Mouse (Mus musculus) kidney, embryonic 14.5 days (tissue): ENCODE measurements around the gene Uox. TPM values are rescaled to one million over a fixed set of nuclear protein-coding genes. Genes with fewer than 3 reads are reported as not detected.

ENCODE experiments used
- ATAC-seq: fragments of 200-750 bp; cut with Nextera tagmentation; 2 replicates; pipeline ENCODE4 v1.8.0; 2017; ENCODE audit warnings: moderate number of reproducible peaks, mild to moderate bottlenecking, moderate TSS enrichment, moderate library complexity; ENCODE audit not compliant: low FRiP score, low TSS enrichment
- H3K27ac ChIP-seq: fragments of 300-500 bp; sonication (generic); 2 replicates; pipeline ENCODE4 v1.5.1; 2014; ENCODE audit warnings: low read depth, mild to moderate bottlenecking, low read length, moderate library complexity, mixed read lengths
- H3K27me3 ChIP-seq: fragments of 300-500 bp; sonication (generic); 2 replicates; pipeline ENCODE4 v1.6.1; 2014; ENCODE audit warnings: mild to moderate bottlenecking, low read length; ENCODE audit not compliant: control insufficient read depth, insufficient read depth
- H3K36me3 ChIP-seq: fragments of 300-500 bp; sonication (generic); 2 replicates; pipeline ENCODE4 v1.6.1; 2014; ENCODE audit warnings: low read length, mixed read lengths; ENCODE audit not compliant: control insufficient read depth, insufficient read depth
- H3K4me1 ChIP-seq: fragments of 300-500 bp; sonication (generic); 2 replicates; pipeline ENCODE4 v1.6.1; 2014; ENCODE audit warnings: low read length, mixed read lengths; ENCODE audit not compliant: control insufficient read depth, insufficient read depth
- H3K4me2 ChIP-seq: fragments of 300-500 bp; sonication (generic); replicated peaks from 2 replicates; pipeline ENCODE4 v1.6.1; 2014; ENCODE audit warnings: low read depth, mild to moderate bottlenecking, low read length
- H3K4me3 ChIP-seq: fragments of 300-500 bp; sonication (generic); 2 replicates; pipeline ENCODE4 v1.5.1; 2014; ENCODE audit warnings: mild to moderate bottlenecking, low read length
- H3K9ac ChIP-seq: fragments of 300-500 bp; sonication (generic); 2 replicates; pipeline ENCODE4 v1.6.1; 2014; ENCODE audit warnings: low read depth, mild to moderate bottlenecking, low read length, moderate library complexity
- H3K9me3 ChIP-seq: fragments of 300-500 bp; sonication (generic); 2 replicates; pipeline ENCODE4 v1.6.1; 2016; ENCODE audit warnings: low read length; ENCODE audit not compliant: control insufficient read depth
- WGBS: fragments of 180-500 bp; shearing (Covaris S2); extraction: QIAGEN DNeasy Blood & Tissue Kit; methylation state at CpG from one replicate; pipeline ENCODE4 v1.1.7; 2014; 5-methylcytosine and 5-hydroxymethylcytosine counted together
- polyA plus RNA-seq: library from polyadenylated mRNA; unstranded; fragments of >200 nt; fragmentation: Nextera tagmentation; extraction: Ambion mirVana; gene quantifications from 2 replicates; pipeline ENCODE4 v1.2.1, GENCODE M21; 2014

Uox gene
- polyA plus RNA-seq, 1 experiment from 2014 or later: not detected

DNA sequence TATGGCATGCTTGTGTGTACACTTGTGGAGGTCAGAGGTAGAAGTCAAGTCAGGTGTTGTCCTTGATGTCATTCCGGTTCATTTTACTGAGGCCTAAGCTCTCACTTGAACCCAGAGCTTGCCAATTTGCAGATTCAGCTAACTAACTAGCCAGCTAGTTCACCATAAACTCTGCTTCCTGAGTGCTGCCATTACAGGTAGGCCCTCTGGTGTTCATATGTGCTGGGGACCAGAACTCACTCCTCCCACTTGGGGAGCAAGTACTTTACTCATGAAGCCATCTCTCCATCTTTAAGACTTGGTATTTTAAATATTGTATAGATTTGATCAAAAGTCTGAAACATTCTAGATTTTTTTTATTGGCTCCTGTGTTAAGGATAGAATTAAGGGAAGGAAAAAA is 13.7 kb upstream of the Uox start:
- no peaks in the 10 kb centered on the region for H3K9me3 ChIP-seq
- no peak overlapping the region for H3K4me2 ChIP-seq
- H3K36me3 ChIP-seq: no peaks in the 10 kb centered on the region
- H3K4me1 ChIP-seq: no peaks in the 10 kb centered on the region
- no peak overlapping the region for H3K4me3 ChIP-seq
- no peak overlapping the region for H3K9ac ChIP-seq
- WGBS: 87% methylated on average over 1 of the region's 1 CpGs
- H3K27ac ChIP-seq: no peak overlapping the region
- H3K27me3 ChIP-seq: no peaks in the 10 kb centered on the region
- ATAC-seq: no peak

DNA sequence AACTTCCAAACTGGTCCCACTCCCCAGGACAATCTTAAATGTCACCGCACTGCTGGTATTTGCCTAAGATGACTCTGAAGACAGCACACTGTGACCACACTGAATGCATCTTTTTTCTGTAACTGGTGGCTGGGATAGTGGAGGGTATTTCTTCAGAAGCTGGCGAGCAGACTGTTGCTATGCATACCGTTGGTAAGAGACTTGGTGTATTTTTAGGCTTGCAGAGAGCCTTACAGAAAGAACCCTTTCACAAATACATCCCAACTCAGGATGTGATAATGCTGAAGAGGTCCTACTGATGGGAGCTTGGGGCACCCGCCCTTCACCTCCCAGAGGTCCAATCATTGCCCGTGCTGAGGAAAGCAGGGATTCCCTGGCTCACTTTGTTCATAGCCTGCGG is 12.7 kb upstream of the Uox start:
- H3K4me3 ChIP-seq: no peak overlapping the region
- H3K9ac ChIP-seq: no peak overlapping the region
- H3K36me3 ChIP-seq: no peaks in the 10 kb centered on the region
- H3K4me1 ChIP-seq: no peaks in the 10 kb centered on the region
- H3K4me2 ChIP-seq: no peak overlapping the region
- H3K27ac ChIP-seq: no peak overlapping the region
- no peak for ATAC-seq
- H3K9me3 ChIP-seq: no peaks in the 10 kb centered on the region
- WGBS: 91% methylated on average over 6 of the region's 6 CpGs
- H3K27me3 ChIP-seq: no peaks in the 10 kb centered on the region

GRCm38 (mm10) chr3:146562936-146563335 is 7.3 kb upstream of the Uox start:
- Histone ChIP-seq H3K36me3 (no peaks in the 10 kb centered on the region), H3K9ac (no peak overlapping the region), H3K9me3 (no peaks in the 10 kb centered on the region), H3K4me3 (no peak overlapping the region), H3K27ac (no peak overlapping the region), H3K4me1 (no peaks in the 10 kb centered on the region), H3K27me3 (no peaks in the 10 kb centered on the region), H3K4me2 (no peak overlapping the region)
- ATAC-seq: no peak
- 93% methylated on average over 7 of the region's 7 CpGs for WGBS

- Histone ChIP-seq H3K4me1 (no peaks in the 10 kb centered on the region), H3K9ac (no peak overlapping the region), H3K27me3 (no peaks in the 10 kb centered on the region), H3K4me3 (no peak overlapping the region), H3K36me3 (no peaks in the 10 kb centered on the region), H3K4me2 (no peak overlapping the region), H3K9me3 (no peaks in the 10 kb centered on the region), H3K27ac (no peak overlapping the region)
- 46% methylated on average over 14 of the region's 14 CpGs for WGBS
- ATAC-seq: no peak
Observed at GRCm38 (mm10) chr3:146564268-146565064, 5.8 kb upstream of the Uox start.

- Histone ChIP-seq H3K36me3 (no peaks in the 10 kb centered on the region), H3K9me3 (no peaks in the 10 kb centered on the region), H3K4me2 (no peak overlapping the region), H3K4me1 (no peaks in the 10 kb centered on the region), H3K4me3 (no peak overlapping the region), H3K27ac (no peak overlapping the region), H3K27me3 (no peaks in the 10 kb centered on the region), H3K9ac (no peak overlapping the region)
- 85% methylated on average over 1 of the region's 1 CpGs for WGBS
- no peak for ATAC-seq
Observed at GRCm38 (mm10) chr3:146565065-146565411, 5.2 kb upstream of the Uox start.

DNA sequence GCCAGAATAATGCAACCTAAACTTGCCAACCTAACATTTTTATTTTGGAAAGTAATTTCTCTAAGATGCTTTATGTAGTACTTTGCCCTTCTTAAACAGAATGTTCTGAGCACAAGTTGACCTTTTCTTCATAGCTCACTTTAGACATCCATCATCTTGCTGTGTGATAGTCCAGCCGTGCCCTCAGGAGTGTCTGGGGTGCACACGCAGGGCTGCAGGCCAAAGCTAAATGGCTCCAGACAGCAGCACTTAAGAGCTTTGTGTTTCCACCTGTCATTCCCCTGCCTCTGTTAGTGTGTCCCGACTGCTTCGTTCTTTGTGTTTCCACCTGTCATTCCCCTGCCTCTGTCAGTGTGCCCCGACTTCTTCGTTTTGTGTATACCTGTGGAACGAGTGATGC is 2.9 kb upstream of the Uox start:
- Histone ChIP-seq H3K27me3 (no peaks in the 10 kb centered on the region), H3K36me3 (no peaks in the 10 kb centered on the region), H3K4me2 (no peak overlapping the region), H3K4me1 (no peaks in the 10 kb centered on the region), H3K9me3 (no peaks in the 10 kb centered on the region), H3K9ac (no peak overlapping the region), H3K4me3 (no peak overlapping the region), H3K27ac (no peak overlapping the region)
- no peak for ATAC-seq
- 63% methylated on average over 7 of the region's 7 CpGs for WGBS

DNA sequence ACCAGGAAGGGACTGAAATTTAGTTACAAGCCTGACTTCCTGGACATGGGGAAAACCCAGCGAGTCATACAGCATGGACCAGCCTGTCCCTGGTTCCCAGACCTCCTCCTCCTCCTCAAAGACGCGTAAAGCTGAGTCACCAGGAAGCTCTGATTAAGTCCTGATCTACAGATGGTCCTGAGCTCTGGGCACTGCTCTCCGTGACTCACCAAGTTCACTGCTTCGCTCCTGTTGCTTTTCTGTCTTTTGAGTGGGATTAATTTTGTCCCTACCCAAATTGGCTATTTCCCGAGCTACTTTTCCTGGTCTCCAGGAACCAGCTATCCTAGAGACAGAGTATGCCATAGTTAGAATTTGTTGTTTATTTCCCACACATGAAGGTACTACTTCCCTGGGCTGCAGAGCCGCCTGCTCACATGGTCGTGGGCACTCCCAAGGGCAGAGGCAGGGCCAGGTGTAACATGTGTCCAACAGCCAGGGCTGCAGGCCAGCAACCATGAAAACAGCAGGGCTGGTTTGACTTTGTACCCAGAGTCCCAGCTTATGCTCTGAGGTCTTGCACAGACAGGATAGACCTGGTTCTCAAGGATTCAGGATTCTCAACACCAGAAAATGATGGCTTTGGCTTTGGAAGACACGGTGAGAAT is 2.2 kb upstream of the Uox start:
- Histone ChIP-seq H3K27ac (no peak overlapping the region), H3K4me1 (no peaks in the 10 kb centered on the region), H3K9ac (no peak overlapping the region), H3K9me3 (no peaks in the 10 kb centered on the region), H3K27me3 (no peaks in the 10 kb centered on the region), H3K4me2 (no peak overlapping the region), H3K36me3 (no peaks in the 10 kb centered on the region), H3K4me3 (no peak overlapping the region)
- 70% methylated on average over 9 of the region's 9 CpGs for WGBS
- ATAC-seq: no peak

DNA sequence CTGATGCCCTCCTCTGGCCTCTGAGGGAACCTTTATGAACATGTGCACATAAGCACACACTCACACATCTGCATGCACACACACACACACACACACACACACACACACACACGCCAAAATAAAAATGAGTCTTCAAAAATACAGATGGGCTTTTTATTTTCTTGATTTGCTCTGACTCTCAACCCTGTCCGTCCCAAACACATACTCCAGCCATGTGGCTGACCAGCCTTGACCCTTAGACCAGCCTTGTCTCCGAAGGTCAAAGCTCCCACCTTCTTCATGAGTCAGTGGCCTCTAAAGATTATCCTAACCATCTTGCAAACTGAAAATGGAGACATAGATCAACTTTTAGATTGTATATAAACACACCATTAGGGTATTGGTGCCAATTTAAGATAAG is 632 bp upstream of the Uox start:
- Histone ChIP-seq H3K27me3 (no peaks in the 10 kb centered on the region), H3K4me3 (no peak overlapping the region), H3K36me3 (no peaks in the 10 kb centered on the region), H3K4me1 (no peaks in the 10 kb centered on the region), H3K4me2 (no peak overlapping the region), H3K27ac (no peak overlapping the region), H3K9me3 (no peaks in the 10 kb centered on the region), H3K9ac (no peak overlapping the region)
- 89% methylated on average over 3 of the region's 3 CpGs for WGBS
- ATAC-seq: no peak

DNA sequence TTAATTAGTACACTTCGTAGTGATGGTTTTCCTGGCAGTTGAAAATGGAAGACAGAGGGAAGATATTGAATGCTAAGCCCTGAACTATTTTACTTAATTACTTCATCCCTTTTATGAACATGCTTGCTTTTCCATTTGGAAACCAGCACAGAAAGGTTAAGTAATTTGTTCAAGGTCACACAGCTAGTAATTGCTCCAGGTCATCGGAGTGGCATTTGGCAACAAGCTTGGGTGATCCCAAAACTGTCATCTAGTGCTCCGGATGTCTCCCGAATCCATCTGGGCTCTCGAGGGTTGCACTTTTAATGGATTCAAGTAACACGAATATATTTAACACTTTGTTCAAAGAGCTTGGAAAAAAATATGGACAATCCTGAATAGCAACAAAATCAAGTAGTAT is 713 bp downstream of the Uox start:
- H3K9ac ChIP-seq: no peak overlapping the region
- no peaks in the 10 kb centered on the region for H3K4me1 ChIP-seq
- no peaks in the 10 kb centered on the region for H3K27me3 ChIP-seq
- no peaks in the 10 kb centered on the region for H3K9me3 ChIP-seq
- no peak overlapping the region for H3K4me3 ChIP-seq
- 88% methylated on average over 6 of the region's 6 CpGs for WGBS
- no peaks in the 10 kb centered on the region for H3K36me3 ChIP-seq
- no peak for ATAC-seq
- H3K27ac ChIP-seq: no peak overlapping the region
- no peak overlapping the region for H3K4me2 ChIP-seq
